Mouse (Mus musculus): Measurements from ENCODE around the gene Rtkn.

Rtkn gene

DNA sequence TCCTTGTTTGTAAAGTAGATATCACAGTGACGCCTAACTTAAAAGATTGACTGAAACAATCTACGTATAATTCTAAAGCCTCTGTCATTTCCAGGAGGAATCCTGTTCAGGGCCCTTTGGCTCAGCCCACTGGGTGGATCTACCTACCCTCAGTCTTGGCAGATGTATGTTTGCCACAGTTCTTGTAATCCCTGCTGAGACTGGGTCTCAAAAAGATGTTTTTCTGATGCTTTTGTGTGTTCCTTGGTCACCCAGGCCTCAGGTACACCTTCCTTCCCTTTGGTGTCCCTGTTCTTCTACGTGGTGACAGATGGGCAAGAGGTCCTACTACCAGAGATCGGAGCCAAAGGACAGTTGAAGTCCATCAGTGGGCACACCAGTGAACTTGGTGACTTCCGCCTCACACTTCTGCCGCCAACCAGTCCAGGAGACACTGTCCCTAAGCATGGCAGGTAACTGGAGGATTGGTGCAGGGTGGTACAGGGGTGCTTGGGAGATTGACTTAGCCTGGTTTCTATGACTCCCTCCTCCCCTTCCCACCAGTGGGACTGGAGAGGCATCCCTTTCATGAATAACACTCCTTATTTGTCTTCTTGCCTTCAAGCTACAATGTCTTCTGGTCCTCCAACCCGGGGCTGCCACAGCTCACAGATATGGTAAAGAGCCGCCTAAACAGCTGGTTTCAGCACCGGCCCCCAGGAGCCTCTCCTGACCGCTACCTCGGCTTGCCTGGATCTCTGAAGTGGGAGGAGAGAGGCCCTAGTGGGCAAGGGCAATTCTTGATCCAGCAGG lies 18.7 kb upstream of the Rtkn start:
- no peak for DNase-seq (ENCODE audit: low spot score in 2 of 2)

DNA sequence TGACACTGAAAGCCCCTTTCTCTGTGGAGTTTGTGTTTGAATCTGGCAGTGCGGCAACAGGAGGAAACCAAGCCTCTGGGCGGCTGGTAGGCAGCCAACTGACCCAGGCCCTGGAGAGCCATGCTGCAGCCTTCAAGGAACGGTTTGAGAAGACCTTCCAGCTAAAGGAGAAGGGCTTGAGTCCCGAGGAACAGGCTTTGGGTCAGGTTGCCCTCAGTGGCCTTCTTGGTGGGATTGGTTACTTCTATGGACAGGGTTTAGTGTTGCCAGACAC lies 18.2 kb upstream of the Rtkn start:
- DNase-seq (ENCODE audit: low spot score in 2 of 2) = no peak

DNA sequence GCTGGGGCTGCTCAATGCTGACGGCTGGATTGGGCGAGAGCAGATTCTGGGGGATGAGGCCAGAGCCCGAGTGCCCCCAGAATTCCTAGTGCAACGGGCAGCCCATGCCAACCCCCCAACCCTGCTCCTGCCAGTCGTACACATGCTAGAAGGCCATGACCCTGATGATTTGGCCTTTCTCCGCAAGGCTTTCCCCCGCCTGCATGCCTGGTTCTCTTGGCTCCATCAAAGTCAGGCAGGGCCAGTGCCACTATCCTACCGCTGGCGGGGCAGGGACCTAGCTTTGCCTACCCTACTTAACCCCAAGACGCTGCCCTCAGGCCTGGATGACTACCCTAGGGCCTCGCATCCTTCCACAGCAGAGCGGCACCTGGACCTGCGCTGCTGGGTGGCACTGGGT lies 17.6 kb upstream of the Rtkn start:
- no peak for DNase-seq (ENCODE audit: low spot score in 2 of 2)

GRCm38 (mm10) chr6:83118369-83118768 lies 16.9 kb upstream of the Rtkn start:
- no peak for DNase-seq (ENCODE audit: low spot score in 2 of 2)

- DNase-seq (ENCODE audit: low spot score in 2 of 2) = no peak
Observed at GRCm38 (mm10) chr6:83118825-83119733, 16.2 kb upstream of the Rtkn start.

DNA sequence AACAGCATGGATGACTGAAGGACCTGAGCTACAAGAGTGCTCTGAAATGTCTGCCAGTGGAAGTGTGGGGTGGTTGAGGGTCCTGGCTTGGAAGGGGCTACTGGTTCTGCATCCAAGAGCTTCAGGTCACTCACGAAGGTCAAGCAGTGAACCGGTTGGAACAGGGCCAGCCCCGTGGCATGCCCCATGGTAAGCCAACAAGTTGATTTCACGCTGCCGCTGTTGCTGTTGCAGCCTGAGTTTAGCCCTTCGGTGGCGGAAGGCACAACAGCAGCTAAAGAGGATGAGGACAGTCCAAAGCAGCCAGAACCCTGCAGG lies 15.6 kb upstream of the Rtkn start:
- DNase-seq (ENCODE audit: low spot score in 2 of 2) = no peak

GRCm38 (mm10) chr6:83120930-83121862 lies 14.1 kb upstream of the Rtkn start, which contains the start of gene Wbp1:
TSS of gene Wbp1 (minus strand) at chr6:83121559.
- peak; percentile 97 to 98 for DNase-seq (ENCODE audit: low spot score in 2 of 2)

DNA sequence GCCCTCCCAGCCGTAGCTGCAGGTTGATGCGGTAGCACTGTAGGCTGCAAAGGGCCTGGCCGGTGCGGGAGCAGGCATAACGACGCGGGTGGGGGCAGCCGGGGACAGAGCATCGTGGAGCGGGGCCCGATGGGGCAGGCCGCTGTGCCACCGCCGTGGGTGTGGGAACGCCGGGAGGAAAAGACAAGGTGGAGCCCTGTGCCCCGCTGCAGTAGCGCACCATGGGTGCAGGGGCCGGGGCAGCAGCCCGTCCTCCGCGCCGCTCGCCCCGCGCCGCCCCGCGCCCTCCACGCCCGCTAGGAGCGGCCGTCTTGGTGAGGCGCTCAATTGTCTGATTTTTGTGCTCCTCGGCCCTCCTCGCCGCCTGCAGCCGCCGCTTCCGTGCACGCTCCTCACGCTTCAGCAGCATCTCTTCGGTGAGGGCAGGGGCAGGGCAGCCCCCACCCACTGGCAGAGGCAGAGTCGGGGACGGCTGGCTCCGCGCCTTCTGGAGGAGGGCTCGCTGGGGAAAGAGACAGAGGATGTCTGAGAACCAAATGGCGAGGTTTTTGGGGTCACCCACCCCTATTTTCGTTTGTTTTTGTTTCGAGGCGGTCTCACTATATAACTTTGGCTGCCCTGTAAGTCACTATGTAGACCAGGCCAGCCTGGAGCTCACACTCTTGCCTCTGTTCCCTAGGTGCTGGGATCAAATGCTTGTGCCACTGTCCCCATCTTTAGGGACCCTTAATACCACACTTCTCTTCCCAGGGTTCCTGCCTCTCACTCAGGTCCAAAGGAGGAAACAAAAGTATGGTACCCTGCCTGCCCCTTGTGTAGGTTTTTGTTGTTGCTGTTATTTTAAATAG lies 13.2 kb upstream of the Rtkn start:
- DNase-seq (ENCODE audit: low spot score in 2 of 2) = no peak

GRCm38 (mm10) chr6:83122961-83123360 lies 12.3 kb upstream of the Rtkn start:
- no peak for DNase-seq (ENCODE audit: low spot score in 2 of 2)

- DNase-seq (ENCODE audit: low spot score in 2 of 2) = peak; percentile 79 to 86
Observed at GRCm38 (mm10) chr6:83124851-83125312, 10.4 kb upstream of the Rtkn start.

DNA sequence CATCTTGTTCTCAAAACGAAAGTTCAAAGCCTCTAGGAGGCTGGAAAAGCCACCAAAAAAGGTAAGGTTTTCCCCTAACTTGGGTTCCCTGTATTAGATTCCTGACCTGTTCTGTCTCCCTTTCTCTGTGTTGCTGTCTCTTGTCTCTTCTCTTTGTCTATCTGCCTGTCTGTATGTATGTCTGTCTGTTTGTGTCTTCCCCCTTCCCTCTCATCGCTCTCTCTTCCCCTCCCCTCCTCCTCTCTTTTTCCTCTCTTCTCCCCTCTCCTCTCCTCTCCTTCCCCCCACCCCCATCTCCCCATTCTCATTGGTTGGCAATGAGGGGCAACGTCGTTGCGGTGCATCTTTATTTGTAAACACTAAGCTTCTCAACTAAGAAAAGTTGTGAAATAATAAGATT lies 9.9 kb upstream of the Rtkn start, which contains the start of gene Ino80b:
Gene Ino80b (minus strand): TSS at position 101 of the 400 bp plus-strand sequence.
- no peak for DNase-seq (ENCODE audit: low spot score in 2 of 2)

- DNase-seq (ENCODE audit: low spot score in 2 of 2) = no peak
Observed at GRCm38 (mm10) chr6:83127419-83127818, 7.8 kb upstream of the Rtkn start.

- no peak for DNase-seq (ENCODE audit: low spot score in 2 of 2)
Observed at GRCm38 (mm10) chr6:83131469-83132034, 3.7 kb upstream of the Rtkn start.

GRCm38 (mm10) chr6:83132176-83132919 lies 2.9 kb upstream of the Rtkn start:
- DNase-seq (ENCODE audit: low spot score in 2 of 2) = no peak

GRCm38 (mm10) chr6:83134226-83134625 lies 1.0 kb upstream of the Rtkn start:
- no peak for DNase-seq (ENCODE audit: low spot score in 2 of 2)

DNA sequence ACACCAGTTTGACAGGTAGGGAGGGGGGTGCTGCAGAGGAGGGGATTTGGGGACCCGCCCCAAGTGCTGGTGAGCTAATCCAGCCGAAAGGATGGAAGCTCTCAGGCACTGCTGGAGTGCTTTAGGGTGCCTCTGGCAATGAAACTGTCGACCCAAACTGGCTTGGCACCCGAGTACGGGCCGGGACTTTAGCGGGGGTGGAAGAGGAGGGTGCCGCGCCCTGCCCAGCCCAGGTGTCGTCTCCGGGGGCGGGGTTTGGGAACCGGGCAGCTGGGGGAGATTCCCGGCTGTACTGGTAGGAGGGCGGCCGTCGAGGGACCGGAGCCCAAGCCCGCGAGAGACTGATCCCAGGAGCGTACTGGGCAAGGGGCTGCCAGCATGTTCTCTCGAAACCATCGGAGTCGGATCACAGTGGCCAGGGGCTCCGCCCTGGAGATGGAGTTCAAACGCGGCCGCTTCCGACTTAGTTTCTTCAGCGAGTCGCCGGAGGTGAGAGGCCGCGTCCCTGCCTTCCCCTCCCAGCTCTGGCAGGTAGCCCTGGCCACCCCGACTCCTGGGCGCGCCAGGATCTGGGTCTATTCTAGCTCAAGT lies 403 bp downstream of the Rtkn start:
- no peak for DNase-seq (ENCODE audit: low spot score in 2 of 2)

- no peak for DNase-seq (ENCODE audit: low spot score in 2 of 2)
Observed at GRCm38 (mm10) chr6:83136291-83136880, 1.1 kb downstream of the Rtkn start.

DNA sequence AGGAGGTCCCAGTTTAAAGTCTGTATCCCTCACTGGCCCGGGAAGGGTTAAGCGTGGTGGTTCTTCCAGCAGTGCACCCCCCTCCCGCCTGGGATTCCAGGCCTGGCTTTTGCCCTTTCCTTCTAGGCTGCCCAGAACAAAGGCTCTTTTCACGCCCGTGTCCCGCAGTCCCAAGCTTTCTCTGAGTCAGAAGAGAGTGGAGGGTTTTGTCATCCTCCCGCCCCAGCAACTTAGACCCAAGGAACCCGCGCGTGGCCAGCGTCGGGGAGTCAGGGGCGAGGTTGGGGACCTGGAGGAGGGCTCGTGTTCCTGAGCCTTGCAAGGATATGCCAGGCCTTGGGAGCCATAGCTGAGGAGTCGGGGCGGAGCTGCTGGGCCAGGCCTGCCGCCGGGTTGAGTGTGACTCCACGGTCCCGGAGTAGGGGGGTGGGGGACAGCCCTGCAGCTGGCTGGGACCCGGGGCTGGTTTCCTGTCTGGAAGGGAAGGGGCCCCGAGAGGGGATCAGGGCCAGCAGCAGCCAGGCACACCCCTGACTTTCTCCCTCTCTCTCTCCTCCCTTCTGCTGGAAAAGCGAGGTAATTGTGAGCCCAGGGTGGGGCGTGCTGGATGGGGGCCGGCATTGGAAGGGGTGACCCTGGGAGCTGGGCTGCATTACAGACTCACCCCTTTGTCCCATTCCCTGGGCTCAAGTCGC lies 1.8 kb downstream of the Rtkn start:
- no peak for DNase-seq (ENCODE audit: low spot score in 2 of 2)

DNA sequence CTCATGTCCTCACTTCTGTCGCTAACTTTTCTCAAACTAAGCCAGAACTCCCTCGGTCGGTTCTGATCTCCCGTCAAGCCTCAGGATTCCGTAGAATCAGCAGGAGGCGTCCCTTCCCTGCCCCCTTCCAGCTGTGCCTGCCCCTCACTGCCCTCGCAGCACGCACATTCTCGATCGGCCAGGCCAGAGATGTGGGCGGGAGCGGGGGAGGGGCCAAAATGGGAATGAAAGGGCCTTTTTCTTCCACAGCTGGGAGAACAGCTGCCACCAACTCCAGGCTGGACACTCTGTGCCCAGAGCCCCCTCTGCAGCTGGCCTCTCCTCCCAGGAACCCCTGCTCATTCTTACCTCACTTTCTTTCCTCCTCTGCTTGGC lies 2.3 kb downstream of the Rtkn start:
- peak; percentile 54 to 59 for DNase-seq (ENCODE audit: low spot score in 2 of 2)
